Mouse (Mus musculus) forebrain, embryonic 10.5 days (tissue): ENCODE results near the gene Dhx32. TPM values are rescaled to one million over a fixed set of nuclear protein-coding genes. Genes with fewer than 3 reads are reported as not detected.
"Not testable (repeated sequence)": the region's sequence is repeated elsewhere in the genome, so short reads cannot be mapped to it uniquely, and the experiment has no call there.

Experiments used
- DNase-seq: peaks from one replicate; pipeline ENCODE4 v3.0.0-alpha.2; 2017; ENCODE audit warnings: low spot score; ENCODE audit errors: extremely low spot score
- H3K27ac ChIP-seq: fragments of 300-500 bp; sonication (generic); 2 replicates; pipeline ENCODE4 v1.5.1; 2016; ENCODE audit warnings: mild to moderate bottlenecking
- H3K27me3 ChIP-seq: fragments of 300-500 bp; sonication (generic); 2 replicates; pipeline ENCODE4 v1.6.1; 2016; ENCODE audit warnings: mild to moderate bottlenecking; ENCODE audit not compliant: poor library complexity, severe bottlenecking
- H3K36me3 ChIP-seq: fragments of 300-500 bp; sonication (generic); replicated peaks from 2 replicates; pipeline ENCODE4 v1.6.1; 2016; ENCODE audit warnings: mild to moderate bottlenecking, moderate library complexity
- H3K4me1 ChIP-seq: fragments of 300-500 bp; sonication (generic); 2 replicates; pipeline ENCODE4 v1.6.1; 2016
- H3K4me3 ChIP-seq: fragments of 300-500 bp; sonication (generic); 2 replicates; pipeline ENCODE4 v1.5.1; 2016; ENCODE audit warnings: mild to moderate bottlenecking, moderate library complexity
- H3K9me3 ChIP-seq: fragments of 300-500 bp; sonication (generic); 2 replicates; pipeline ENCODE4 v1.6.1; 2016; ENCODE audit warnings: mild to moderate bottlenecking, moderate library complexity
- WGBS: fragments of 180-500 bp; shearing (Covaris S2); methylation state at CpG from one replicate; pipeline ENCODE4 v1.1.7; 2016; 5-methylcytosine and 5-hydroxymethylcytosine counted together
- polyA plus RNA-seq: library from polyadenylated mRNA; unstranded; fragments of >200 nt; fragmentation: Nextera tagmentation; extraction: Ambion mirVana; gene quantifications from 2 replicates; pipeline ENCODE4 v1.2.1, GENCODE M21; 2016

Dhx32 gene
- polyA plus RNA-seq, 1 experiment from 2014 or later = 79.9 TPM

- Histone ChIP-seq H3K27ac (no peak overlapping the region), H3K9me3 (peaks cover 4% of the 10 kb centered on the region; the same call in 1 of the 2 replicates), H3K4me3 (no peak overlapping the region), H3K4me1 (peaks cover 14% of the 10 kb centered on the region), H3K36me3 (peaks cover 17% of the 10 kb centered on the region), H3K27me3 (no peaks in the 10 kb centered on the region)
- WGBS = 89% methylated on average over 2 of the region's 2 CpGs
- no peak for DNase-seq
Measured at GRCm38 (mm10) chr7:133707301-133707700, 75.2 kb downstream of the Dhx32 start.

- DNase-seq = no peak
- no peaks in the 10 kb centered on the region for H3K27me3 ChIP-seq
- peaks cover 4% of the 10 kb centered on the region; the same call in 1 of the 2 replicates for H3K9me3 ChIP-seq
- peaks cover 7% of the 10 kb centered on the region for H3K4me1 ChIP-seq
- H3K36me3 ChIP-seq = peaks cover 9% of the 10 kb centered on the region; the same call in 1 of the 2 replicates
- no peak overlapping the region for H3K27ac ChIP-seq
- WGBS = 96% methylated on average over 7 of the region's 7 CpGs
- no peak overlapping the region for H3K4me3 ChIP-seq
Measured at GRCm38 (mm10) chr7:133703906-133704305, 78.6 kb downstream of the Dhx32 start.

- Histone ChIP-seq H3K4me3 (no peak overlapping the region), H3K27ac (0 out of 2 replicates have a peak overlapping the region, but pooled peaks have one; percentile 53), H3K4me1 (no peaks in the 10 kb centered on the region), H3K36me3 (peaks cover 9% of the 10 kb centered on the region), H3K9me3 (0 out of 2 replicates have a peak, but pooled peaks cover under 1% of the 10 kb centered on the region), H3K27me3 (no peaks in the 10 kb centered on the region)
- WGBS = 96% methylated on average over 10 of the region's 10 CpGs
- DNase-seq = no peak
Measured at GRCm38 (mm10) chr7:133702333-133702732, 80.2 kb downstream of the Dhx32 start.

GRCm38 (mm10) chr7:133701366-133701765 is 81.2 kb downstream of the Dhx32 start:
- Histone ChIP-seq H3K27me3 (no peaks in the 10 kb centered on the region), H3K9me3 (no peaks in the 10 kb centered on the region), H3K36me3 (peaks cover 15% of the 10 kb centered on the region), H3K4me3 (peak overlapping the region; percentile 19; the same call in 1 of the 2 replicates), H3K4me1 (no peaks in the 10 kb centered on the region), H3K27ac (no peak overlapping the region)
- no peak for DNase-seq
- 93% methylated on average over 7 of the region's 7 CpGs for WGBS

- Histone ChIP-seq H3K9me3 (no peaks in the 10 kb centered on the region), H3K27ac (0 out of 2 replicates have a peak overlapping the region, but pooled peaks have one; percentile 21), H3K4me1 (no peaks in the 10 kb centered on the region), H3K4me3 (no peak overlapping the region; the same call in 1 of the 2 replicates), H3K36me3 (peaks cover 15% of the 10 kb centered on the region), H3K27me3 (no peaks in the 10 kb centered on the region)
- WGBS = 88% methylated on average over 4 of the region's 4 CpGs
- no peak for DNase-seq
Measured at GRCm38 (mm10) chr7:133699885-133700284, 82.6 kb downstream of the Dhx32 start.

GRCm38 (mm10) chr7:133698021-133698709 is 84.4 kb downstream of the Dhx32 start:
- Histone ChIP-seq H3K9me3 (no peaks in the 10 kb centered on the region), H3K36me3 (peaks cover 17% of the 10 kb centered on the region), H3K27ac (no peak overlapping the region), H3K4me3 (no peak overlapping the region), H3K4me1 (no peaks in the 10 kb centered on the region), H3K27me3 (no peaks in the 10 kb centered on the region)
- DNase-seq = no peak
- 92% methylated on average over 12 of the region's 12 CpGs for WGBS

GRCm38 (mm10) chr7:133685644-133686043 is 96.9 kb downstream of the Dhx32 start:
- not testable (repeated sequence) for H3K27ac ChIP-seq, H3K27me3 ChIP-seq, H3K4me1 ChIP-seq, DNase-seq, H3K4me3 ChIP-seq
- H3K36me3 ChIP-seq = peaks cover 48% of the 10 kb centered on the region
- H3K9me3 ChIP-seq = peaks cover 25% of the 10 kb centered on the region

- H3K27ac ChIP-seq = no peak overlapping the region
- peaks cover 25% of the 10 kb centered on the region for H3K9me3 ChIP-seq
- no peaks in the 10 kb centered on the region for H3K27me3 ChIP-seq
- H3K4me3 ChIP-seq = no peak overlapping the region
- peaks cover 39% of the 10 kb centered on the region for H3K36me3 ChIP-seq
- 94% methylated on average over 6 of the region's 6 CpGs for WGBS
- DNase-seq = no peak
- no peaks in the 10 kb centered on the region for H3K4me1 ChIP-seq
Measured at GRCm38 (mm10) chr7:133684701-133685100, 97.8 kb downstream of the Dhx32 start.

GRCm38 (mm10) chr7:133684110-133684509 is 98.4 kb downstream of the Dhx32 start:
- no peak overlapping the region for H3K4me3 ChIP-seq
- 88% methylated on average over 5 of the region's 5 CpGs for WGBS
- no peak overlapping the region for H3K27ac ChIP-seq
- peaks cover 33% of the 10 kb centered on the region for H3K36me3 ChIP-seq
- H3K27me3 ChIP-seq = no peaks in the 10 kb centered on the region
- no peaks in the 10 kb centered on the region for H3K4me1 ChIP-seq
- peaks cover 24% of the 10 kb centered on the region for H3K9me3 ChIP-seq
- no peak for DNase-seq

- DNase-seq = no peak
- Histone ChIP-seq H3K36me3 (peaks cover 28% of the 10 kb centered on the region), H3K4me1 (no peaks in the 10 kb centered on the region), H3K27me3 (no peaks in the 10 kb centered on the region), H3K27ac (no peak overlapping the region), H3K4me3 (no peak overlapping the region), H3K9me3 (peaks cover 20% of the 10 kb centered on the region)
- WGBS = 89% methylated on average over 5 of the region's 5 CpGs
Measured at GRCm38 (mm10) chr7:133683626-133684025, 98.9 kb downstream of the Dhx32 start.

- H3K9me3 ChIP-seq = peaks cover 6% of the 10 kb centered on the region; the same call in 1 of the 2 replicates
- H3K4me3 ChIP-seq = no peak within 1 kb of the TSS
- H3K27ac ChIP-seq = no peak within 1 kb of the TSS
- no peaks in the 10 kb centered on the region for H3K27me3 ChIP-seq
- peaks cover 18% of the 10 kb centered on the region for H3K36me3 ChIP-seq
- no peak for DNase-seq
- H3K4me1 ChIP-seq = no peaks in the 10 kb centered on the region
- WGBS = 83% methylated on average over 3 of the region's 3 CpGs
Measured at GRCm38 (mm10) chr7:133679961-133680360, 102.6 kb downstream of the Dhx32 start, which contains the start of gene Mmp21. TSS of gene Mmp21 (minus strand) at chr7:133680061.

GRCm38 (mm10) chr7:133679439-133679838 is 103.1 kb downstream of the Dhx32 start:
- Histone ChIP-seq H3K27ac (no peak overlapping the region), H3K4me1 (no peaks in the 10 kb centered on the region)
- 90% methylated on average over 4 of the region's 4 CpGs for WGBS

GRCm38 (mm10) chr7:133678716-133679115 is 103.8 kb downstream of the Dhx32 start:
- H3K4me1 ChIP-seq = peaks cover 2% of the 10 kb centered on the region
- H3K27ac ChIP-seq = no peak overlapping the region
- H3K9me3 ChIP-seq = no peaks in the 10 kb centered on the region
- no peaks in the 10 kb centered on the region for H3K27me3 ChIP-seq
- 89% methylated on average over 8 of the region's 8 CpGs for WGBS
- no peak for DNase-seq
- H3K4me3 ChIP-seq = no peak overlapping the region
- H3K36me3 ChIP-seq = peaks cover 24% of the 10 kb centered on the region

More at GRCm38 (mm10) chr7:133679439-133679838, 103.1 kb downstream of the Dhx32 start:
- Histone ChIP-seq H3K4me3 (no peak overlapping the region), H3K36me3 (peaks cover 18% of the 10 kb centered on the region), H3K27me3 (no peaks in the 10 kb centered on the region), H3K9me3 (peaks cover 5% of the 10 kb centered on the region; the same call in 1 of the 2 replicates)
- DNase-seq = no peak
